Mouse (Mus musculus) spleen, adult 2 months (tissue): ENCODE measurements around the gene Gm49721.
"Not testable (repeated sequence)": the region's sequence is repeated elsewhere in the genome, so short reads cannot be mapped to it uniquely, and the experiment has no call there.

Experiments
- CTCF ChIP-seq: fragments of 200-500 bp; IDR thresholded peaks from 2 replicates; pipeline ENCODE4 v1.5.1; 2011; ENCODE audit warnings: mild to moderate bottlenecking, inconsistent platforms; ENCODE audit not compliant: insufficient read depth, insufficient read length, insufficient replicate concordance; ENCODE audit errors: extremely low read depth
- POLR2A ChIP-seq: fragments of 200-500 bp; IDR thresholded peaks from 2 replicates; pipeline ENCODE4 v1.6.1; 2011; ENCODE audit warnings: low read depth, low read length, inconsistent platforms

DNA sequence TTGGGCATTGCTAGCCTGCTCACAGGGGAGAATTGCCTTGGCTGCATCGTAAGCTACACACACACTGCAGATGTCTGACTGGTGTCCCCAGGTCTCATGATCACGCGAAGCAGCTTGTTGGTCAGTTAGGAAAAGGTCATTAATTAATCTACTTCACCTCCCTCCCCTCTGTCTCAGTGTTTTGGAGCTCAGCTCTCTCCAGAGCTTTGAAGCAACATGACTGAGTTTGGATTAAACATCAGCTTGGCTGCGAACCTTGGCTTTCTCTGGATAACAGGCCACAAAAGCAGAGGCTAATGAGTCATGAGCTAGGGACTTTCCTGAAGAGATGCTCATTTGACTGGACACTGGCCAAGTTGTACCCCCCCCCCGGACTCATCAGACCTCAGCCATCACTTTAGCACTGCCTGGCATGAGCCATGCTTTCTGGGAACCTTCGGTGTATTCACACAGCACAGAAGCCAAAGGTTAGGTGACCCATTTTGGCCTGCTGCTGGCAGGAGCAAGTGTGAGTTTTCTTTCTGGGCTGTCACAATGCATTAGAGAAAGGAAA is 52.0 kb downstream of the Gm49721 start:
- not testable (repeated sequence) for TF ChIP-seq CTCF, POLR2A
